Mouse (Mus musculus): ENCODE measurements around the gene Atp1b3. TPM values are rescaled to one million over a fixed set of nuclear protein-coding genes. Genes with fewer than 3 reads are reported as not detected.
"Not testable (repeated sequence)": the region's sequence is repeated elsewhere in the genome, so short reads cannot be mapped to it uniquely, and the experiment has no call there.

The Atp1b3 gene
- polyA plus RNA-seq (2015; fragmentation: Nextera tagmentation; extraction: Ambion mirVana): 168 and 178 TPM in 2 replicates

GRCm38 (mm10) chr9:96364141-96364838 is at the start of gene Atp1b3:
Gene Atp1b3 (minus strand): TSS chr9:96364442.
- peak within 1 kb of the TSS; percentile 94 for H3K27ac ChIP-seq
- H3K4me1 ChIP-seq (replicated peaks): peaks cover 26% of the 10 kb centered on the region
- H3K36me3 ChIP-seq: no peaks in the 10 kb centered on the region
- peak within 1 kb of the TSS; percentile 73 for H3K4me2 ChIP-seq (replicated peaks)
- H3K9me3 ChIP-seq: no peaks in the 10 kb centered on the region
- peak; percentile 97 for ATAC-seq
- peak within 1 kb of the TSS; percentile 95 for H3K9ac ChIP-seq (replicated peaks)
- no peaks in the 10 kb centered on the region for H3K27me3 ChIP-seq
- WGBS: under 1% methylated on average over 78 of the region's 81 CpGs
- H3K4me3 ChIP-seq (replicated peaks): peak within 1 kb of the TSS; percentile 83

- Histone ChIP-seq H3K27me3 (no peaks in the 10 kb centered on the region), H3K9me3 (no peaks in the 10 kb centered on the region), H3K27ac (no peak overlapping the region), H3K36me3 (no peaks in the 10 kb centered on the region), H3K4me2 (replicated peaks) (no peak overlapping the region), H3K4me1 (replicated peaks) (peaks cover 3% of the 10 kb centered on the region; the same call in 1 of the 2 replicates), H3K4me3 (replicated peaks) (no peak overlapping the region), H3K9ac (replicated peaks) (no peak overlapping the region)
- WGBS: 84% methylated on average over 9 of the region's 9 CpGs
- ATAC-seq: no peak
Measured at GRCm38 (mm10) chr9:96412821-96413405, 48.7 kb upstream of the Atp1b3 start.

- H3K4me1 ChIP-seq (replicated peaks): no peaks in the 10 kb centered on the region
- H3K4me2 ChIP-seq (replicated peaks): no peak overlapping the region
- no peak overlapping the region for H3K27ac ChIP-seq
- no peak for ATAC-seq
- H3K27me3 ChIP-seq: no peaks in the 10 kb centered on the region
- 89% methylated on average over 3 of the region's 3 CpGs for WGBS
- no peaks in the 10 kb centered on the region for H3K36me3 ChIP-seq
- H3K9ac ChIP-seq (replicated peaks): no peak overlapping the region
- no peaks in the 10 kb centered on the region for H3K9me3 ChIP-seq
- no peak overlapping the region for H3K4me3 ChIP-seq (replicated peaks)
Measured at GRCm38 (mm10) chr9:96404312-96404711, 40.1 kb upstream of the Atp1b3 start.

- not testable (repeated sequence) for H3K27me3 ChIP-seq; H3K4me3 ChIP-seq (replicated peaks); H3K9ac ChIP-seq (replicated peaks); H3K27ac ChIP-seq; H3K36me3 ChIP-seq; H3K9me3 ChIP-seq; H3K4me1 ChIP-seq (replicated peaks); ATAC-seq; H3K4me2 ChIP-seq (replicated peaks)
- whole genome bisulfite sequencing: 93% methylated on average over 3 of the region's 3 CpGs
Measured at GRCm38 (mm10) chr9:96399916-96400315, 35.7 kb upstream of the Atp1b3 start.

GRCm38 (mm10) chr9:96399425-96399878 is 35.2 kb upstream of the Atp1b3 start:
- 0 out of 2 replicates have a peak, but pooled peaks cover 3% of the 10 kb centered on the region for H3K27me3 ChIP-seq
- H3K4me3 ChIP-seq (replicated peaks): no peak overlapping the region
- 83% methylated on average over 6 of the region's 6 CpGs for WGBS
- H3K9me3 ChIP-seq: no peaks in the 10 kb centered on the region
- H3K27ac ChIP-seq: no peak overlapping the region
- no peaks in the 10 kb centered on the region for H3K36me3 ChIP-seq
- H3K4me1 ChIP-seq (replicated peaks): peaks cover 7% of the 10 kb centered on the region
- ATAC-seq: no peak
- H3K9ac ChIP-seq (replicated peaks): no peak overlapping the region
- no peak overlapping the region for H3K4me2 ChIP-seq (replicated peaks)

- no peak overlapping the region for H3K4me3 ChIP-seq (replicated peaks)
- no peak overlapping the region for H3K9ac ChIP-seq (replicated peaks)
- H3K27ac ChIP-seq: no peak overlapping the region
- H3K27me3 ChIP-seq: 0 out of 2 replicates have a peak, but pooled peaks cover 3% of the 10 kb centered on the region
- no peak for ATAC-seq
- H3K4me1 ChIP-seq (replicated peaks): peaks cover 7% of the 10 kb centered on the region
- 26% methylated on average over 4 of the region's 4 CpGs for WGBS
- H3K36me3 ChIP-seq: no peaks in the 10 kb centered on the region
- H3K9me3 ChIP-seq: no peaks in the 10 kb centered on the region
- H3K4me2 ChIP-seq (replicated peaks): no peak overlapping the region
Measured at GRCm38 (mm10) chr9:96398614-96399013, 34.4 kb upstream of the Atp1b3 start.

GRCm38 (mm10) chr9:96398165-96398564 is 33.9 kb upstream of the Atp1b3 start:
- H3K36me3 ChIP-seq: no peaks in the 10 kb centered on the region
- H3K27ac ChIP-seq: no peak overlapping the region
- H3K4me3 ChIP-seq (replicated peaks): no peak overlapping the region
- H3K9ac ChIP-seq (replicated peaks): no peak overlapping the region
- no peaks in the 10 kb centered on the region for H3K9me3 ChIP-seq
- no peak for ATAC-seq
- no peak overlapping the region for H3K4me2 ChIP-seq (replicated peaks)
- WGBS: 20% methylated on average over 8 of the region's 8 CpGs
- 0 out of 2 replicates have a peak, but pooled peaks cover 3% of the 10 kb centered on the region for H3K27me3 ChIP-seq
- peaks cover 7% of the 10 kb centered on the region for H3K4me1 ChIP-seq (replicated peaks)

GRCm38 (mm10) chr9:96394910-96395690 is 30.9 kb upstream of the Atp1b3 start:
- H3K9me3 ChIP-seq: no peaks in the 10 kb centered on the region
- H3K4me2 ChIP-seq (replicated peaks): no peak overlapping the region
- H3K36me3 ChIP-seq: no peaks in the 10 kb centered on the region
- no peak overlapping the region for H3K9ac ChIP-seq (replicated peaks)
- H3K27me3 ChIP-seq: 0 out of 2 replicates have a peak, but pooled peaks cover 3% of the 10 kb centered on the region
- no peak overlapping the region for H3K4me3 ChIP-seq (replicated peaks)
- no peak overlapping the region for H3K27ac ChIP-seq
- H3K4me1 ChIP-seq (replicated peaks): peaks cover 7% of the 10 kb centered on the region
- no peak for ATAC-seq
- 75% methylated on average over 16 of the region's 16 CpGs for WGBS

GRCm38 (mm10) chr9:96393731-96394235 is 29.5 kb upstream of the Atp1b3 start:
- Histone ChIP-seq H3K9me3 (no peaks in the 10 kb centered on the region), H3K27me3 (0 out of 2 replicates have a peak, but pooled peaks cover 3% of the 10 kb centered on the region), H3K36me3 (no peaks in the 10 kb centered on the region), H3K4me2 (replicated peaks) (no peak overlapping the region), H3K4me1 (replicated peaks) (peaks cover 7% of the 10 kb centered on the region), H3K27ac (no peak overlapping the region), H3K9ac (replicated peaks) (no peak overlapping the region), H3K4me3 (replicated peaks) (no peak overlapping the region)
- WGBS: 92% methylated on average over 2 of the region's 2 CpGs
- no peak for ATAC-seq

- Histone ChIP-seq H3K9me3 (no peaks in the 10 kb centered on the region), H3K9ac (replicated peaks) (no peak overlapping the region), H3K4me1 (replicated peaks) (peaks cover under 1% of the 10 kb centered on the region; the same call in 1 of the 2 replicates), H3K4me3 (replicated peaks) (no peak overlapping the region), H3K27me3 (0 out of 2 replicates have a peak, but pooled peaks cover 3% of the 10 kb centered on the region), H3K4me2 (replicated peaks) (no peak overlapping the region), H3K36me3 (no peaks in the 10 kb centered on the region), H3K27ac (no peak overlapping the region)
- WGBS: 90% methylated on average over 5 of the region's 5 CpGs
- ATAC-seq: no peak
Measured at GRCm38 (mm10) chr9:96393112-96393511, 28.9 kb upstream of the Atp1b3 start.

GRCm38 (mm10) chr9:96391921-96392320 is 27.7 kb upstream of the Atp1b3 start:
- Histone ChIP-seq H3K9me3 (no peaks in the 10 kb centered on the region), H3K4me2 (replicated peaks) (no peak overlapping the region), H3K27me3 (no peaks in the 10 kb centered on the region), H3K9ac (replicated peaks) (no peak overlapping the region), H3K4me3 (replicated peaks) (no peak overlapping the region), H3K27ac (no peak overlapping the region), H3K36me3 (no peaks in the 10 kb centered on the region), H3K4me1 (replicated peaks) (no peaks in the 10 kb centered on the region)
- WGBS: 93% methylated on average over 1 of the region's 1 CpGs
- ATAC-seq: no peak

All from midbrain, embryonic 13.5 days (tissue).